ENCODE assay signal across 14 mouse cellular contexts in the genomic region with DNA sequence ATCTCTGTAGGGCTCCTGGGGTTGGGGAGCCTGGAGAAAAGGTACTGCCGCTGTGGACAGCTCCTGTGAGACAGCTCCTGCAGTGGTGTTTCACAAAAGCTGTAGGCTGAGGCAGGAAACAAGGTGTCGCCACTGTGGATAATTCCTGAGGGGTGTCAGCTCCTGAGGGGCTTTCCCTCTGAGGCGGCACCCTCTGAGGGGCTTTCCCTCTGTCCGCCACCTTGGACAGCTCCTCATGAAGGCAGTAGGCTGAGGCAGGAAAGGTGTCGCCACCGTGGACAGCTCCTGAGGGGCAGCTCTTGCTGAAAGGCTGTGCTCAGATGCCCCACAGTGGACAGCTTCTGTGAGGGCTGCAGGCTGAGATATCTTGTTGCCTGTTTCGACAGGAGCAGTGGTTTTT.
"Had no signal": no experiment of that assay in that cellular context is flagged by ENCODE, and none has a peak within 500 bp of the region (broad histone marks: within the 10 kb centered on the region; RNA-seq: fewer than 3 reads in every experiment).

No protein-coding gene starts in this region.

- DNase-seq: kidney, adult 2 months; kidney, postnatal 14 days; lung, postnatal 14 days; right cerebral cortex, adult 18-20 months; right cerebral cortex, postnatal 25 days; thymus, adult 2 months; thymus, postnatal 25 days had no signal

- H3K4me2 ChIP-seq: kidney, embryonic 15.5 days; liver, embryonic 11.5 days; lung, embryonic 15.5 days; midbrain, embryonic 12.5 days had no signal

- H3K27ac ChIP-seq: kidney, embryonic 15.5 days; limb, embryonic 10.5 days; lung, embryonic 15.5 days; midbrain, embryonic 12.5 days; stomach, postnatal 0 days had no signal

- H3K27me3 ChIP-seq: kidney, embryonic 15.5 days; lung, embryonic 15.5 days; midbrain, embryonic 12.5 days had no signal

- H3K36me3 ChIP-seq: kidney, embryonic 15.5 days; limb, embryonic 10.5 days; lung, embryonic 15.5 days; midbrain, embryonic 12.5 days had no signal

- ATAC-seq: midbrain, embryonic 16.5 days had no signal

- H3K4me3 ChIP-seq: kidney, embryonic 15.5 days; limb, embryonic 10.5 days; lung, embryonic 15.5 days; midbrain, embryonic 12.5 days had no signal

- H3K4me1 ChIP-seq: kidney, embryonic 15.5 days; limb, embryonic 10.5 days; lung, embryonic 15.5 days; midbrain, embryonic 12.5 days had no signal

- H3K9ac ChIP-seq: kidney, embryonic 15.5 days; lung, embryonic 15.5 days; midbrain, embryonic 12.5 days had no signal

- H3K9me3 ChIP-seq: kidney, embryonic 15.5 days; limb, embryonic 10.5 days; lung, embryonic 15.5 days had no signal
